Mouse (Mus musculus) myocyte (in vitro differentiated cells): Measurements from ENCODE around the gene St3gal6.

Source experiments
- CEBPB ChIP-seq: IDR thresholded peaks from 2 replicates; pipeline ENCODE4 v1.6.1; 2011; ENCODE audit warnings: mild to moderate bottlenecking, moderate library complexity; ENCODE audit not compliant: poor library complexity, insufficient read depth, severe bottlenecking
- POLR2A ChIP-seq: IDR thresholded peaks from one replicate; pipeline ENCODE4 v1.6.1; 2011; ENCODE audit warnings: low read depth, mild to moderate bottlenecking, control low read depth, moderate library complexity; ENCODE audit not compliant: insufficient read length
- SRF ChIP-seq: IDR thresholded peaks from one replicate; pipeline ENCODE4 v1.6.1; 2011; ENCODE audit warnings: low read depth; ENCODE audit not compliant: control insufficient read depth, insufficient read length

DNA sequence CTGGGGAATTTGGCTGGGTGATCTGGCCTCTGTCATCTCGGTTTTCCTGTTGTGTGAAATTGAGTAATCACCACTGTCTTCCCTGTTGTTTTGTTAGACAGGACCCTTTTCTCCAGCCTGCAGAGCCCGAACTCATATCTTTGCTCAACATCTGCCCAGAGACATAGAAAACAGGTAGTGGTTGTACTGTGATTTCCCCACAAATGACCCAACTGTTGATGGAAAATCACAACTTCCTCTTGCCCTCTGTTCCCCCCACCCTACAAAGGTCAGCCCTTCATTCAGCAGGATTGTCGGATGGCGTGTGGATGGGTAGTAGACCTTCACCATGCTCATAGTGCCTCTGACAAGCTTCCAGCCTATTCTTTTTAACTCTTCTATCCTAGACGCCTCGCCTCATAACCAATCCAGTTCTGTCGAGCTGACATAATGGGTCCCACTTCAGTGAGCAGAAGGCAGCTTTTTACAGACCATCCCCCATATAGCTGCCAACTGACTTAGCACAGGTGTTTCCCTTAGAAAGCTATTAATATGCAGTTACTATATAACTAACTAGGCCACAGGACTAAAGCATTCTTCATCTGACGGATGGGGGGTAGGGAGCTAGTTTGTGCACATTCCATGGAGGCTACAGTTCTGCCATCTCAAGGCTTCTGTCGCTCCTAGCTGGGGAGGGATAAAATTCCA is 42.7 kb downstream of the St3gal6 start:
- TF ChIP-seq CEBPB = no peak
- no peak for TF ChIP-seq POLR2A
- no peak for TF ChIP-seq SRF
